ENCODE assay signal across 21 mouse cellular contexts in genomic region chr8:110592641-110593040, GRCm38 (mm10). TPM values are rescaled to one million over a fixed set of nuclear protein-coding genes. Genes with fewer than 3 reads are reported as not detected.
DNase-seq lines count a peak whose midpoint lies in the region; ATAC-seq and TF ChIP-seq lines count a peak whose summit lies in the region.
"Had no signal": no experiment of that assay in that cellular context is flagged by ENCODE, and none has a peak within 500 bp of the region (broad histone marks: within the 10 kb centered on the region; RNA-seq: fewer than 3 reads in every experiment).

No protein-coding gene starts in this region.

- H3K9ac ChIP-seq in ES-E14 (ENCODE audit: insufficient read depth, low read depth, low read length, poor library complexity, severe bottlenecking), result no peak overlapping the region
- no peak overlapping the region for H3K9ac ChIP-seq in liver, embryonic 12.5 days
- H3K9ac ChIP-seq: embryonic facial prominence, embryonic 13.5 days; embryonic facial prominence, embryonic 15.5 days; forebrain, embryonic 12.5 days had no signal

- no peaks in the 10 kb centered on the region for H3K36me3 ChIP-seq in ES-E14 (ENCODE audit: control insufficient read depth, insufficient read depth, low read length, poor library complexity, severe bottlenecking)
- H3K36me3 ChIP-seq in liver, embryonic 12.5 days, result no peaks in the 10 kb centered on the region
- H3K36me3 ChIP-seq: embryonic facial prominence, embryonic 13.5 days; embryonic facial prominence, embryonic 15.5 days; forebrain, embryonic 10.5 days; forebrain, embryonic 12.5 days had no signal

- H3K27ac ChIP-seq in ES-E14 (ENCODE audit: insufficient read depth, low read depth, low read length, poor library complexity, severe bottlenecking), result no peak overlapping the region
- H3K27ac ChIP-seq in liver, embryonic 12.5 days, result no peak overlapping the region
- H3K27ac ChIP-seq: embryonic facial prominence, embryonic 13.5 days; embryonic facial prominence, embryonic 15.5 days; forebrain, embryonic 10.5 days; forebrain, embryonic 12.5 days had no signal

- in situ Hi-C loops in ES-E14 (cut with MboI; ENCODE audit: low sequenced_read_pairs in 2 of 2, unreplicated experiment in 2 of 2), result no loop called here

- 58% methylated on average over 9 of the region's 9 CpGs for WGBS in liver, embryonic 12.5 days (ENCODE audit: insufficient replicate concordance)

- DNase-seq in ES-CJ7 (ENCODE audit: low read depth, low spot score) (peak; percentile 51), ES-E14 (ENCODE audit: low read depth, low spot score) (peak; percentile 41), ZHBTc4 (ENCODE audit: low read depth, low spot score) (peak; percentile 71)
- DNase-seq in left cerebral cortex, adult 9 months (ENCODE audit: low spot score in 2 of 2), result no peak
- DNase-seq: adrenal gland, adult 2 months; adrenal gland, postnatal 10 days; adrenal gland, postnatal 25 days; cerebellum, adult 11 months; cerebellum, adult 2 months; cerebellum, adult 9-11 months; cerebellum, postnatal 14 days; cerebellum, postnatal 36 days; embryo, embryonic 11 days had no signal

- H3K4me3 ChIP-seq in ES-E14 (ENCODE audit: insufficient read depth in 1 of 2, low read depth in 1 of 2, low read length in 2 of 2, poor library complexity in 1 of 2, severe bottlenecking in 1 of 2), result no peak overlapping the region
- H3K4me3 ChIP-seq in liver, embryonic 12.5 days, result no peak overlapping the region
- H3K4me3 ChIP-seq: embryonic facial prominence, embryonic 13.5 days; embryonic facial prominence, embryonic 15.5 days; erythroblast, embryonic 14.5 days; forebrain, embryonic 10.5 days; forebrain, embryonic 12.5 days had no signal

- no peaks in the 10 kb centered on the region for H3K9me3 ChIP-seq in ES-E14 (ENCODE audit: control insufficient read depth, insufficient read depth, low read depth, low read length)
- no peaks in the 10 kb centered on the region for H3K9me3 ChIP-seq in liver, embryonic 12.5 days (replicated peaks)
- H3K9me3 ChIP-seq: embryonic facial prominence, embryonic 13.5 days; embryonic facial prominence, embryonic 15.5 days; forebrain, embryonic 10.5 days; forebrain, embryonic 12.5 days had no signal

- ATAC-seq in liver, embryonic 12.5 days, result no peak
- ATAC-seq: forebrain, embryonic 14.5 days; forebrain, embryonic 16.5 days had no signal

- no peaks in the 10 kb centered on the region for H3K4me1 ChIP-seq in ES-E14 (ENCODE audit: control insufficient read depth in 2 of 2, insufficient read depth in 2 of 2, low read length in 2 of 2, poor library complexity in 1 of 2)
- no peaks in the 10 kb centered on the region for H3K4me1 ChIP-seq in liver, embryonic 12.5 days
- H3K4me1 ChIP-seq: embryonic facial prominence, embryonic 13.5 days; embryonic facial prominence, embryonic 15.5 days; forebrain, embryonic 10.5 days; forebrain, embryonic 12.5 days had no signal

- no peaks in the 10 kb centered on the region for H3K27me3 ChIP-seq in liver, embryonic 12.5 days (replicated peaks)
- H3K27me3 ChIP-seq: embryonic facial prominence, embryonic 13.5 days; embryonic facial prominence, embryonic 15.5 days; forebrain, embryonic 12.5 days had no signal

- no peak overlapping the region for H3K4me2 ChIP-seq in liver, embryonic 12.5 days
- H3K4me2 ChIP-seq: embryonic facial prominence, embryonic 13.5 days; embryonic facial prominence, embryonic 15.5 days; forebrain, embryonic 12.5 days had no signal

TF ChIP-seq in ES-E14, 5 proteins besides CTCF, POLR2A, EP300 and RAD21:
- TF ChIP-seq ZNF384 (IDR thresholded peaks at IDR 0.05; ENCODE audit: low read depth, low read length), result no peak
- TF ChIP-seq ZC3H11A (IDR thresholded peaks at IDR 0.05; ENCODE audit: borderline replicate concordance, low read depth, low read length), result no peak
- no peak for TF ChIP-seq MAFK (IDR thresholded peaks at IDR 0.05; ENCODE audit: insufficient read depth, low read depth, low read length)
- no peak for TF ChIP-seq HCFC1 (IDR thresholded peaks at IDR 0.05; ENCODE audit: borderline replicate concordance, insufficient read depth, low read length)
- no peak for TF ChIP-seq CHD2 (IDR thresholded peaks at IDR 0.05; ENCODE audit: low read depth, low read length)

RNA-seq across cellular contexts. Expression of gene Vac14, which starts 25.7 kb away (rescaled TPM):
- 33.1 and 40.3 TPM in 2 replicates for total RNA-seq in ES-E14 (2012; rRNA removed)
- 28.3 and 30.5 TPM in 2 replicates for polyA plus RNA-seq in liver, embryonic 12.5 days (2016; fragmentation: Nextera tagmentation; extraction: Ambion mirVana)

Comparison
In these comparisons a context has a peak if more than half of its experiments do, and no peak if none do; other contexts are left out.
1. DNase-seq: peak in ES-CJ7 (single experiment), ES-E14 (single experiment) and ZHBTc4 (single experiment); none in left cerebral cortex, adult 9 months (0 of 2).